Mouse (Mus musculus) heart, embryonic 11.5 days (tissue): Measurements from ENCODE around the gene Rpp14. TPM values are rescaled to one million over a fixed set of nuclear protein-coding genes. Genes with fewer than 3 reads are reported as not detected.

Experiments used
- ATAC-seq: fragments of 200-750 bp; cut with Nextera tagmentation; replicated peaks from 2 replicates; pipeline ENCODE4 v1.8.0; 2017; ENCODE audit warnings: moderate library complexity; ENCODE audit not compliant: insufficient number of reproducible peaks, low FRiP score, low TSS enrichment
- H3K27ac ChIP-seq: fragments of 300-500 bp; sonication (generic); 2 replicates; pipeline ENCODE4 v1.5.1; 2014; ENCODE audit warnings: mild to moderate bottlenecking, low read depth, low read length
- H3K27me3 ChIP-seq: fragments of 300-500 bp; sonication (generic); 2 replicates; pipeline ENCODE4 v1.6.1; 2014; ENCODE audit warnings: mild to moderate bottlenecking, low read length, mixed read lengths; ENCODE audit not compliant: control insufficient read depth, insufficient read depth
- H3K36me3 ChIP-seq: fragments of 300-500 bp; sonication (generic); 2 replicates; pipeline ENCODE4 v1.6.1; 2014; ENCODE audit warnings: mild to moderate bottlenecking, low read length, moderate library complexity, mixed read lengths; ENCODE audit not compliant: control insufficient read depth, insufficient read depth
- H3K4me1 ChIP-seq: fragments of 300-500 bp; sonication (generic); 2 replicates; pipeline ENCODE4 v1.6.1; 2014; ENCODE audit warnings: low read length; ENCODE audit not compliant: control insufficient read depth, insufficient read depth
- H3K4me2 ChIP-seq: fragments of 300-500 bp; sonication (generic); 2 replicates; pipeline ENCODE4 v1.6.1; 2014; ENCODE audit warnings: mild to moderate bottlenecking, moderate library complexity
- H3K4me3 ChIP-seq: fragments of 300-500 bp; sonication (generic); 2 replicates; pipeline ENCODE4 v1.5.1; 2014; ENCODE audit warnings: low read depth, low read length
- H3K9ac ChIP-seq: fragments of 300-500 bp; sonication (generic); 2 replicates; pipeline ENCODE4 v1.6.1; 2014; ENCODE audit warnings: mild to moderate bottlenecking, low read depth, low read length, moderate library complexity
- H3K9me3 ChIP-seq: fragments of 300-500 bp; sonication (generic); replicated peaks from 2 replicates; pipeline ENCODE4 v1.6.1; 2016; ENCODE audit warnings: low read length; ENCODE audit not compliant: control insufficient read depth
- WGBS: fragments of 180-500 bp; shearing (Covaris S2); extraction: QIAGEN DNeasy Blood & Tissue Kit; methylation state at CpG from one replicate; pipeline ENCODE4 v1.1.7; 2014; ENCODE audit not compliant: insufficient replicate concordance; 5-methylcytosine and 5-hydroxymethylcytosine counted together
- polyA plus RNA-seq: library from polyadenylated mRNA; unstranded; fragments of >200 nt; fragmentation: Nextera tagmentation; extraction: Ambion mirVana; gene quantifications from 2 replicates; pipeline ENCODE4 v1.2.1, GENCODE M21; 2014

The Rpp14 gene
- polyA plus RNA-seq, result 40.0 and 43.5 TPM in 2 replicates

DNA sequence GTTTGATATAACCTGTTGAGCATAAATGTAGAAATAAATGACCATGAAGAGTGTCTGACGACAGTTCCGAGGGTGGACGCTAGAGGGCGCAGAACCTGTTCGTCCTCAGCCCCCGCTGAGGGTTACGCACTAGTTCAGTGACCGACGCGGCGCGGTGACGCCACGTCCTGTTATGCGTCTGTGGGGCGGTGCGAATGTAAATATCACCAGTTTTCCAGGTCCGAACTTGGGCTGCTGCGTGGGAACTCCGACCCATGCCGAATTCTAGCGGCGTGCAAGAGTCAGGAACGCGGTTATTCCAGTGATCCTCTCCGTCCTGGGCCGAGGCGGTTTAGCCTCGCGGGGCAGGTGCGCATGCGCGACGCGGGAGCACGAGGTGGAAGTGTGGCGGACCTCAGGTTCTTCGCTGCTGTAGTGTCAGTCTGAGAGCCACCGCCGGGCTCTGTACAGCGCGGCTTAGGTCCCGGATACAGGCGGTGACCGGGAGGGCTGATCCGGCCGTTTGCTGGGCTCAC lies at the start of gene Rpp14:
Rpp14 (plus strand) TSS at position 203 of the 515 bp plus-strand sequence.
- WGBS, result under 1% methylated on average over 47 of the region's 47 CpGs
- H3K9ac ChIP-seq, result peak within 1 kb of the TSS; percentile 82

DNA sequence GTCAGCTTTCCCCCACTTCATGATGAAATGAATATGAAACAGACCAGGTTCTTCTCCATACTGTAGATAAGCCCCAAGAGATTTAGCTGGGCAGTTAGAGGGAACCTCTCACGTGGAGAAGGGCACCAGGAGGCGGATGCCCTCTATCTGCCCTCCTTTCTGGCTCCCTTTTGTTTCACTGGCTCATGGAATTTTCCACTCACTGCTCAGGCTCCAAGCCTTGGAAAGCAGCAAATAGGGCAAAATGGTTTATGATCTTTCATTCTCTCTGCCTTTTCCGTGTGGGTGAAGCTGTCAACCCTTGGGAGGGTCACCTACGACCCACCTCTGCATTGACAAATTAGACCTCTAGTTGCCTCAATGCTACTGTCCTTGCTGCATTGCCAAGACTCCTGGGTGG lies 49.6 kb upstream of the Rpp14 start:
- H3K4me3 ChIP-seq, result no peak overlapping the region

More for the DNA sequence above, at the start of gene Rpp14:
- no peaks in the 10 kb centered on the region for H3K27me3 ChIP-seq
- peaks cover 4% of the 10 kb centered on the region for H3K36me3 ChIP-seq
- peak within 1 kb of the TSS; percentile 90 for H3K4me2 ChIP-seq
- H3K4me1 ChIP-seq, result peaks cover 6% of the 10 kb centered on the region; the same call in 1 of the 2 replicates
- no peaks in the 10 kb centered on the region for H3K9me3 ChIP-seq
- H3K4me3 ChIP-seq, result peak within 1 kb of the TSS; percentile 72
- H3K27ac ChIP-seq, result peak within 1 kb of the TSS; percentile 95
- peak; percentile 92 for ATAC-seq

DNA sequence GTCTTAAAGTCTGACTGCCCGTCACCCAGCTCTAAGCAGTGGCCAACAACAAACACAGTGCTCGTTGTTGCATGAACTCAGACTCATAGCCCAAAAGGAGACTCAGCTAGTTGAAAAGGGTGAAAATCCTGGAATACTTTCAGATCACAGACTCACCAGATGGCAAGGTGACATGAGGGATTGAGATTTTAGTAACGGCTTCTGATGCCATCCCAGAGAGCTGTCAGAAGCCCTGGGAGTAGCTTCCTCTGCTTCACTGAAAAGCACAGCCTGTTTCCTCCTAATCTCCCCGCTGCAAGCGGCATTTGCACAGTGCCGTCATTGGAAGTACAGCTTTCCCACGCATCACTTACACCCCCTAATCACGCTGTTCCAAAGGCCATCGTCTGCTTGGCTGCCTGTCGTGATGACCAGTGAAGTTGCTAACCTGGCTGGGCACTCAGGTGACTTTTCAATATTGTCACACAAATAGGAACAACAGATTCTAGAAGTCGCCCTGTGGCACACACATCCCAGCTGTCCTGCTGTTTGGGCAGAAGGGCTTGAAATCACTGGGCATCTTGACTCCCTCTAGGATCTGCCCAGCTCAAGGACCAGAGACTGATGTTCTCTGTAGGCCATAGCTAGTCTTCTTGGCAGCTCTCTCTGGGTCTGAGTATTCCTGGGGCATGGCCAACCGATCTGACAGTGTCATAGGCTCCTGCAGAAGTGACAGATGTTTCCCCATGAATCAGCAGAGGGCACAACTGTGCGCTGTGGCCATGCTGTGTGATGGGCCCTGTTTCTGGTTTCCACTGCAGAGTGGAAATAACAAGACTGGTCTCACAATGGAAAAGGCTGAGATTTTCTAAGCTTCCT lies 47.9 kb upstream of the Rpp14 start:
- WGBS, result 69% methylated on average over 13 of the region's 13 CpGs
- Histone ChIP-seq H3K4me3 (no peak overlapping the region), H3K4me1 (peaks cover 4% of the 10 kb centered on the region), H3K27ac (no peak overlapping the region), H3K36me3 (no peaks in the 10 kb centered on the region), H3K9ac (no peak overlapping the region), H3K27me3 (no peaks in the 10 kb centered on the region), H3K9me3 (no peaks in the 10 kb centered on the region), H3K4me2 (no peak overlapping the region)
- ATAC-seq, result no peak

More for the DNA sequence above, 49.6 kb upstream of the Rpp14 start:
- Histone ChIP-seq H3K9me3 (no peaks in the 10 kb centered on the region), H3K9ac (no peak overlapping the region), H3K27ac (no peak overlapping the region), H3K4me1 (peaks cover 4% of the 10 kb centered on the region), H3K4me2 (no peak overlapping the region), H3K27me3 (no peaks in the 10 kb centered on the region), H3K36me3 (no peaks in the 10 kb centered on the region)
- no peak for ATAC-seq
- WGBS, result 46% methylated on average over 4 of the region's 4 CpGs

DNA sequence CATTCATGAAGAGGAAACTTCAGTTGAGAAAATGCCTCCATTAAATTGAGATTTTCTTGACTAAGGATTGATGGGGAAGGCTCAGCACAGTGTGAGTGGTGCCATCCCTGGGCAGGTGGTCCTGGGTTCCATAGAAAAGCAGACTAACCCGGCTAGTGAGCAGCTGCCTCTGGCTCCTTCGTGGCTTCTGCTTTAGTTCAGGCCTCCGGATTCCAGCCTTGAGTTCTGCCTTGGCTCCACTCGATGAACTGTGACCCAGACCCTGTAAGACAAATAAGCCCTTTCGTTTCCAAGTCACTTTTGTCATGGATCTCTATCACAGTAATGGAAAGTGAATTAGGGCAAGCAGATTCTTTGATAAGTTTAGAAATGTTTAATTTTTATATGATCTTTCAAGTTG lies 45.6 kb upstream of the Rpp14 start:
- no peak for ATAC-seq

DNA sequence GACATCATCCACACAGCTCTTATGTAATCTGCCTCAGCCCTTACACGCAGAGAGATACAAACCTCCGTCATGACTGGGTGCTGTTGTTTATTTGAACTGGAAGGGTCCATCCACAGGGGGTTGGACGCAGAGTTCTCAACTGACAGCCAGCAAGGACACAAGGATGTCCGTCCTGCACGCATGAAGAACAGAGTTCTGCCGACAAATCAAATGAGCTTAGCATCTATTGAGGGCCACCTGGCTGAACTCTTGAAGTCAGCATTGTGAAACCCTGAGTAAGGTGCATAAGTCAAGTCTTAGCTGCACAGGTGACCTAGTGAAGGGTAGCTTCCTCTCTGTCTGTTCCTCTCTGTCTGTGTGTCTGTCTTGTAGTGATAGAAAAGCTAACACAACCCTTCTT lies 44.2 kb upstream of the Rpp14 start:
- H3K4me1 ChIP-seq, result no peaks in the 10 kb centered on the region
- H3K27me3 ChIP-seq, result no peaks in the 10 kb centered on the region
- ATAC-seq, result no peak
- no peak overlapping the region for H3K27ac ChIP-seq
- no peak overlapping the region for H3K4me2 ChIP-seq
- no peak overlapping the region for H3K9ac ChIP-seq
- 81% methylated on average over 6 of the region's 6 CpGs for WGBS
- H3K9me3 ChIP-seq, result no peaks in the 10 kb centered on the region
- H3K4me3 ChIP-seq, result no peak overlapping the region
- H3K36me3 ChIP-seq, result no peaks in the 10 kb centered on the region

More for the DNA sequence above, 45.6 kb upstream of the Rpp14 start:
- no peaks in the 10 kb centered on the region for H3K36me3 ChIP-seq
- H3K4me3 ChIP-seq, result no peak overlapping the region
- no peaks in the 10 kb centered on the region for H3K9me3 ChIP-seq
- H3K27ac ChIP-seq, result no peak overlapping the region
- peaks cover 4% of the 10 kb centered on the region for H3K4me1 ChIP-seq
- no peak overlapping the region for H3K4me2 ChIP-seq
- H3K9ac ChIP-seq, result no peak overlapping the region
- no peaks in the 10 kb centered on the region for H3K27me3 ChIP-seq
- 75% methylated on average over 5 of the region's 5 CpGs for WGBS

DNA sequence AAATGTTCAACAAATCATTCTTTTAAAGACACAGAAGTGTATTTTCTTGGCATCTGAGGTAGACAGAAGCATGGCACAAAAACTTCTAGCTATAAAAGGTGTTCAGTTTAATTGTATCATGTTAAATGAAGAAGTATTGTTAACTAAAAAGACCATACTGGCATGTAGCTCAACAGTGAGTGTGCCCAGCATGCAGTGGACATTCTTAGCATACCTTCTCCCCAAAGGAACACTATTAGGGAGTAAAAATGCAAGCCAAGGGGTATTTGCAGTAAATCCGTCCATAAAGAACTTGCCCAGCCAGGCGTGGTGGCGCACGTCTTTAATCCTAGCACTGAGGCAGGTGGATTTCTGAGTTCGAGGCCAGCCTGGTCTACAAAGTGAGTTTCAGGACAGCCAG lies 43.8 kb upstream of the Rpp14 start:
- H3K9ac ChIP-seq, result no peak overlapping the region
- no peaks in the 10 kb centered on the region for H3K36me3 ChIP-seq
- no peak for ATAC-seq
- H3K27me3 ChIP-seq, result no peaks in the 10 kb centered on the region
- no peaks in the 10 kb centered on the region for H3K4me1 ChIP-seq
- H3K4me2 ChIP-seq, result no peak overlapping the region
- H3K4me3 ChIP-seq, result no peak overlapping the region
- H3K27ac ChIP-seq, result no peak overlapping the region
- no peaks in the 10 kb centered on the region for H3K9me3 ChIP-seq
- WGBS, result 64% methylated on average over 5 of the region's 5 CpGs

DNA sequence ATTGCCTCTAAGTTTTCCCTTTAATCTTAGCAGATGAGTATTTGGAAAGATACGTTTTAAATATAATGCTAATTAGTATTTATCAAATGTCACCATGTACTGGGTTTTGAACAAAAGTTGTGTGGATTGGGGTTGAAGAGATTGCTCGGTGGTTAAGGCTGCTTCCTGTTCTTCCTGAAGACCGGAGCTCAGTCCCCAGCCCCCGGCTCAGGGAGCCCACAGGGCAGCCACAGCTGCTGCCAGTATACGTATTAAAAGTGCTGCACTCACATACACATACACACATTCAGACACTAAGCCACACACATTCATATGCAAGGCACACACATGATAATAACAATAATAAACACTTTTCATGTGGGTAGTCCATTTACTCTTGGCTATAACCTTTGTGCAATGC lies 42.0 kb upstream of the Rpp14 start:
- Histone ChIP-seq H3K36me3 (no peaks in the 10 kb centered on the region), H3K9ac (no peak overlapping the region), H3K4me3 (no peak overlapping the region), H3K4me2 (no peak overlapping the region), H3K4me1 (no peaks in the 10 kb centered on the region), H3K27me3 (no peaks in the 10 kb centered on the region), H3K9me3 (no peaks in the 10 kb centered on the region), H3K27ac (no peak overlapping the region)
- no peak for ATAC-seq
- WGBS, result 72% methylated on average over 5 of the region's 5 CpGs

DNA sequence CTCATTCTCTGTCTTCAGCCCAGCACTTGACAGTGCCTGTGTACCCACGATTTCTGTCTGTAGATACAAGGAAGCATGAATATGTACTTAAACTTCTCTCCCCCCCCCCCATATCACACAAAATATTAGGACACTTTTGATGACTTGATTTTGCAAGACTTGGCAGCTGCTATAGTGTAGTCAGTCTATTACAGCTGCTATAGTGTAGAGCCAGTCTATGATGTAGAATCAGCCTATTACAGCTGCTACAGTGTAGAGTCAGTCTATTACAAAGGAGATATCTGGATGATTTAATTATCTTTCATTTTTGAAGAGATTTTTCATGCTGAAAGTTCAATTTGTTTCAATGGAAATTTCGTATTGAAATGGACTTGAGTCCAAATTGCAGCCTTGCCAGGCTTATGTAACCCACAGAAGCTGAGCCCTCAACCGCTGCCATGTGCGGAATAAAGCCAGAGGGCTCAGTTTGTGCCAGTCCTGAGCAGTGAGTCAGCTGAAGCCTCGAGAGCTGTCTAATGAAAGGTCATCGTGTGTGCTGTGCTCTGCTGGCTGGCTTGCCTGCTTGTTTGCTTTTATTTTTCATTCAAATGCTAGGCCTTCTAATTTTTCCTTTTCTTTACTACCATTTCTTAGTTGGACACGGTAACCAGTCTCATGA lies 41.2 kb upstream of the Rpp14 start:
- no peaks in the 10 kb centered on the region for H3K27me3 ChIP-seq
- H3K36me3 ChIP-seq, result no peaks in the 10 kb centered on the region
- H3K4me3 ChIP-seq, result no peak overlapping the region
- H3K9me3 ChIP-seq, result no peaks in the 10 kb centered on the region
- H3K9ac ChIP-seq, result no peak overlapping the region
- no peak overlapping the region for H3K4me2 ChIP-seq
- no peaks in the 10 kb centered on the region for H3K4me1 ChIP-seq
- no peak overlapping the region for H3K27ac ChIP-seq
- whole genome bisulfite sequencing, result 77% methylated on average over 7 of the region's 7 CpGs
- no peak for ATAC-seq
